9 mouse cellular contexts compared by ENCODE assay signal in the genomic region with DNA sequence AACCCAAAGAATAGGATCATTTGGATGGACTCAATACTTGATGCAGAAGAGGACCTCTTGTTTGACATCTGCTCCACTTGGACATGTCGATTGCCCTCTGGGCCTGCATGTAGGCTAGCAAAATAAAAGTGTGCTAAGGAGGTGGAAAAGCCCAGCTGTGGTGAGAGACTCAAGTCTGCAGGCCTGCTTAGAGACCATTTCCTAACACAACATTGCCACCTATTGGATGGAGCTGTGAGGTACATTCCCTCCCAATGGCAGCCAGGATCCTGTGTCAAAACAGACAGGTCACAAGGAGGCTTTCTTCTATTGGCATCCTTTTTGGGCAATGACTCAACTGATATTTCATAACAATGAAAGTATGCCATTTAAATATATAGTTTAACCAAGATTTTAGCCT. TPM values are rescaled to one million over a fixed set of nuclear protein-coding genes. Genes with fewer than 3 reads are reported as not detected.
DNase-seq lines count a peak whose midpoint lies in the region; ATAC-seq and TF ChIP-seq lines count a peak whose summit lies in the region.
"Had no signal": no experiment of that assay in that cellular context is flagged by ENCODE, and none has a peak within 500 bp of the region (broad histone marks: within the 10 kb centered on the region; RNA-seq: fewer than 3 reads in every experiment).

No protein-coding gene starts in this region.

- no peaks in the 10 kb centered on the region for H3K4me1 ChIP-seq in cortical plate, adult 2 months (ENCODE audit: control insufficient read depth, insufficient read depth, low read length)
- no peaks in the 10 kb centered on the region for H3K4me1 ChIP-seq in limb, embryonic 11.5 days (ENCODE audit: control insufficient read depth, insufficient read depth, low read length)
- H3K4me1 ChIP-seq in midbrain, postnatal 0 days (ENCODE audit: insufficient read depth, low read length): peaks cover 1% of the 10 kb centered on the region; the same call in 1 of the 2 replicates
- H3K4me1 ChIP-seq in stomach, postnatal 0 days (replicated peaks; ENCODE audit: control insufficient read depth, insufficient read depth): no peaks in the 10 kb centered on the region; the same call in 1 of the 2 replicates

- ATAC-seq in activated CD4-positive, CD25-positive, alpha-beta regulatory T cell, adult 4 months: peak; percentile 63
- no peak for ATAC-seq in limb, embryonic 11.5 days (ENCODE audit: insufficient number of reproducible peaks, low FRiP score, low TSS enrichment, low read depth)
- peak; percentile 42 for ATAC-seq in midbrain, postnatal 0 days (ENCODE audit: low FRiP score)
- ATAC-seq in stomach, postnatal 0 days (ENCODE audit: low FRiP score, low TSS enrichment): no peak

- peak; percentile 80 for TF ChIP-seq CTCF in C2C12 (IDR thresholded peaks at IDR 0.05; ENCODE audit: control insufficient read depth, insufficient read depth, insufficient read length)
- peak; percentile 92 for TF ChIP-seq CTCF in cortical plate, adult 2 months (IDR thresholded peaks at IDR 0.05; ENCODE audit: extremely low read depth, insufficient read depth, low read length)
- peak; percentile 93 for TF ChIP-seq CTCF in gastrocnemius, adult 2 months (IDR thresholded peaks at IDR 0.05)
- TF ChIP-seq CTCF in midbrain, postnatal 0 days (IDR thresholded peaks at IDR 0.05): peak; percentile 91
- peak; percentile 93 for TF ChIP-seq CTCF in stomach, postnatal 0 days (IDR thresholded peaks at IDR 0.05; ENCODE audit: low read depth)

- H3K79me2 ChIP-seq in C2C12 (ENCODE audit: control insufficient read depth, insufficient read depth): peaks cover 5% of the 10 kb centered on the region

- no peaks in the 10 kb centered on the region for H3K27me3 ChIP-seq in C2C12 (ENCODE audit: control insufficient read depth, insufficient read depth, insufficient read length)
- peaks cover 2% of the 10 kb centered on the region; the same call in 1 of the 2 replicates for H3K27me3 ChIP-seq in limb, embryonic 11.5 days (ENCODE audit: control insufficient read depth, insufficient read depth, low read length)
- no peaks in the 10 kb centered on the region for H3K27me3 ChIP-seq in midbrain, postnatal 0 days (ENCODE audit: insufficient read depth, low read length)
- H3K27me3 ChIP-seq in stomach, postnatal 0 days (ENCODE audit: control insufficient read depth, insufficient read depth, low read length): no peaks in the 10 kb centered on the region

- H3K36me3 ChIP-seq in C2C12 (ENCODE audit: control insufficient read depth, insufficient read depth): peaks cover 32% of the 10 kb centered on the region
- no peaks in the 10 kb centered on the region for H3K36me3 ChIP-seq in limb, embryonic 11.5 days (ENCODE audit: control insufficient read depth, insufficient read depth, low read length)
- H3K36me3 ChIP-seq in midbrain, postnatal 0 days (ENCODE audit: insufficient read depth, low read length): no peaks in the 10 kb centered on the region
- H3K36me3 ChIP-seq in stomach, postnatal 0 days (ENCODE audit: control insufficient read depth, insufficient read depth, low read length): no peaks in the 10 kb centered on the region

- H3K4me2 ChIP-seq in limb, embryonic 11.5 days (ENCODE audit: low read depth, severe bottlenecking): no peak overlapping the region
- H3K4me2 ChIP-seq in midbrain, postnatal 0 days (ENCODE audit: low read depth, low read length, poor library complexity, severe bottlenecking): no peak overlapping the region
- no peak overlapping the region for H3K4me2 ChIP-seq in stomach, postnatal 0 days (replicated peaks; ENCODE audit: low read depth)

- H3K9ac ChIP-seq in limb, embryonic 11.5 days (ENCODE audit: low read length): no peak overlapping the region
- no peak overlapping the region for H3K9ac ChIP-seq in midbrain, postnatal 0 days (replicated peaks; ENCODE audit: low read length, poor library complexity, severe bottlenecking)
- no peak overlapping the region for H3K9ac ChIP-seq in stomach, postnatal 0 days (ENCODE audit: low read length)

- no peak overlapping the region for H3ac ChIP-seq in C2C12 (ENCODE audit: control insufficient read depth, insufficient read length, low read depth)

- H3K9me3 ChIP-seq in limb, embryonic 11.5 days (ENCODE audit: control insufficient read depth, low read length): no peaks in the 10 kb centered on the region
- no peaks in the 10 kb centered on the region for H3K9me3 ChIP-seq in midbrain, postnatal 0 days (ENCODE audit: low read length)
- H3K9me3 ChIP-seq in stomach, postnatal 0 days (ENCODE audit: control insufficient read depth, low read length): no peaks in the 10 kb centered on the region

- no peak overlapping the region for H3K27ac ChIP-seq in cortical plate, adult 2 months (ENCODE audit: insufficient read depth, low read length)
- H3K27ac ChIP-seq in gastrocnemius, adult 2 months: no peak overlapping the region
- H3K27ac ChIP-seq in limb, embryonic 11.5 days (replicated peaks; ENCODE audit: low read depth, low read length): no peak overlapping the region
- no peak overlapping the region for H3K27ac ChIP-seq in midbrain, postnatal 0 days (ENCODE audit: low read depth, low read length)
- no peak overlapping the region for H3K27ac ChIP-seq in stomach, postnatal 0 days (replicated peaks)

- TF ChIP-seq EP300 in stomach, postnatal 0 days (optimal IDR thresholded peaks at IDR 0.05): no peak

- intact Hi-C loops in gastrocnemius, adult 2 months (cut with DNase I): loop anchor here (1.0 to 10.0 kb wide), 5 partner anchors 43 to 203 kb away; a partner anchor contains a TSS

- H3K4me3 ChIP-seq in C2C12 (ENCODE audit: insufficient read depth, poor library complexity, severe bottlenecking): no peak overlapping the region
- no peak overlapping the region for H3K4me3 ChIP-seq in cortical plate, adult 2 months (ENCODE audit: insufficient read depth, low read length)
- H3K4me3 ChIP-seq in gastrocnemius, adult 2 months: no peak overlapping the region
- H3K4me3 ChIP-seq in limb, embryonic 11.5 days (ENCODE audit: low read depth, low read length): no peak overlapping the region
- H3K4me3 ChIP-seq in midbrain, postnatal 0 days (ENCODE audit: low read depth, low read length): no peak overlapping the region
- H3K4me3 ChIP-seq in stomach, postnatal 0 days (ENCODE audit: low read depth, low read length): no peak overlapping the region

- H3K79me3 ChIP-seq in C2C12 (ENCODE audit: low read depth): no peaks in the 10 kb centered on the region

- TF ChIP-seq POLR2A in cortical plate, adult 2 months (IDR thresholded peaks at IDR 0.05; ENCODE audit: extremely low read depth, insufficient read depth, low read length): no peak

- WGBS in limb, embryonic 11.5 days: 9% methylated on average over 1 of the region's 1 CpGs
- WGBS in midbrain, postnatal 0 days: 4% methylated on average over 1 of the region's 1 CpGs
- 7% methylated on average over 1 of the region's 1 CpGs for WGBS in stomach, postnatal 0 days

- peak; percentile 54 for DNase-seq in gastrocnemius, adult 2 months
- peak; percentile 88 for DNase-seq in induced T-regulatory cell, adult 2 months (ENCODE audit: low read depth)
- DNase-seq in limb, embryonic 11.5 days (ENCODE audit: low spot score): peak; percentile 71
- peak; percentile 84 for DNase-seq in midbrain, postnatal 0 days (ENCODE audit: low spot score)
- peak; percentile 65 for DNase-seq in stomach, postnatal 0 days (ENCODE audit: low spot score)

TF ChIP-seq in C2C12, 6 proteins besides CTCF, POLR2A, EP300 and RAD21:
- no peak for TF ChIP-seq MYOD1 (IDR thresholded peaks at IDR 0.05; ENCODE audit: control insufficient read depth, insufficient read length, low read depth)
- no peak for TF ChIP-seq MAX (IDR thresholded peaks at IDR 0.05)
- no peak for TF ChIP-seq CEBPB (IDR thresholded peaks at IDR 0.05; ENCODE audit: low read depth)
TF ChIP-seq in C2C12: peak in this region for 0.

RNA-seq across cellular contexts. Expression of a gene that starts 7.9 kb away (rescaled TPM):
- not detected for polyA plus RNA-seq in C2C12 (2012; fragmentation: generic; extraction: Trizol)
- not detected for polyA plus RNA-seq in activated CD4-positive, CD25-positive, alpha-beta regulatory T cell, adult 4 months (2017; shearing (Covaris generic))
- 0.10 and 0.26 TPM in 2 replicates for polyA plus RNA-seq in cortical plate, adult 2 months (2012; rRNA removed)
- total RNA-seq in gastrocnemius, adult 2 months (2021): not detected
- not detected in 2 replicates for polyA plus RNA-seq in limb, embryonic 11.5 days (2014; fragmentation: Nextera tagmentation; extraction: Ambion mirVana)
- total RNA-seq in midbrain, postnatal 0 days (2014; rRNA removed): 0.16 and 2.5 TPM in 2 replicates
- 0.28 and 0.52 TPM in 2 replicates for polyA plus RNA-seq in midbrain, postnatal 0 days (2015; fragmentation: Nextera tagmentation; extraction: Ambion mirVana)
- 1.2 and 1.5 TPM in 2 replicates for polyA plus RNA-seq in stomach, postnatal 0 days (2015; fragmentation: Nextera tagmentation; extraction: Ambion mirVana)

RNA-seq across cellular contexts. Expression of a gene that starts 41.2 kb away (rescaled TPM):
- polyA plus RNA-seq in C2C12 (2012; fragmentation: generic; extraction: Trizol): 0.08 TPM
- not detected for polyA plus RNA-seq in activated CD4-positive, CD25-positive, alpha-beta regulatory T cell, adult 4 months (2017; shearing (Covaris generic))
- not detected in 2 replicates for polyA plus RNA-seq in cortical plate, adult 2 months (2012; rRNA removed)
- total RNA-seq in gastrocnemius, adult 2 months (2021): not detected
- polyA plus RNA-seq in limb, embryonic 11.5 days (2014; fragmentation: Nextera tagmentation; extraction: Ambion mirVana): not detected in 2 replicates
- total RNA-seq in midbrain, postnatal 0 days (2014; rRNA removed): not detected in 2 replicates
- polyA plus RNA-seq in midbrain, postnatal 0 days (2015; fragmentation: Nextera tagmentation; extraction: Ambion mirVana): not detected in 2 replicates
- 0.04 TPM in 1 of 2 replicates, not detected in the other for polyA plus RNA-seq in stomach, postnatal 0 days (2015; fragmentation: Nextera tagmentation; extraction: Ambion mirVana)
- total RNA-seq: gastrocnemius, postnatal 4 days had no signal

RNA-seq across cellular contexts. Expression of a gene that starts 46.4 kb away (rescaled TPM):
- polyA plus RNA-seq in C2C12 (2012; fragmentation: generic; extraction: Trizol): 17.4 TPM
- polyA plus RNA-seq in activated CD4-positive, CD25-positive, alpha-beta regulatory T cell, adult 4 months (2017; shearing (Covaris generic)): 10 to 100 TPM; 41.0 to 41.8 TPM
- polyA plus RNA-seq in cortical plate, adult 2 months (2012; rRNA removed): 1.2 and 1.4 TPM in 2 replicates
- total RNA-seq in gastrocnemius, adult 2 months (2021): 1 to 10 TPM; 2.1 to 2.4 TPM
- polyA plus RNA-seq in limb, embryonic 11.5 days (2014; fragmentation: Nextera tagmentation; extraction: Ambion mirVana): 24.9 and 26.5 TPM in 2 replicates
- total RNA-seq in midbrain, postnatal 0 days (2014; rRNA removed): 2.3 and 4.2 TPM in 2 replicates
- polyA plus RNA-seq in midbrain, postnatal 0 days (2015; fragmentation: Nextera tagmentation; extraction: Ambion mirVana): 2.4 and 2.7 TPM in 2 replicates
- 8.2 TPM in 2 replicates for polyA plus RNA-seq in stomach, postnatal 0 days (2015; fragmentation: Nextera tagmentation; extraction: Ambion mirVana)

Comparison
In these comparisons a context has a peak if more than half of its experiments do, and no peak if none do; other contexts are left out.
1. ATAC-seq: peak in activated CD4-positive, CD25-positive, alpha-beta regulatory T cell, adult 4 months (single experiment) and midbrain, postnatal 0 days (single experiment); none in limb, embryonic 11.5 days (single experiment) and stomach, postnatal 0 days (single experiment).
2. Peak in every context shown above with its lines, with median percentiles within 50 percentile points of each other: CTCF ChIP-seq and DNase-seq.